Mouse (Mus musculus): ENCODE measurements around the gene Vill.

- TF ChIP-seq CTCF (conservative IDR thresholded peaks at IDR 0.05; ENCODE audit: low read length) (no peak), POU5F1 (IDR thresholded peaks at IDR 0.05; ENCODE audit: borderline replicate concordance, low read length) (no peak), NANOG (IDR thresholded peaks at IDR 0.05; ENCODE audit: borderline replicate concordance, low read length) (no peak)
These were observed 48.4 kb upstream of the Vill start for GRCm38 (mm10) chr9:119003990-119004702.
